In genomic region chr10:25157339-25157738, GRCm38 (mm10) we compare ENCODE assay signal across 26 mouse cellular contexts.
"Had no signal": no experiment of that assay in that cellular context is flagged by ENCODE, and none has a peak within 500 bp of the region (broad histone marks: within the 10 kb centered on the region; RNA-seq: fewer than 3 reads in every experiment).

No protein-coding gene starts in this region.

- H3K36me3 ChIP-seq: heart, embryonic 12.5 days; hindbrain, embryonic 13.5 days; hindbrain, embryonic 15.5 days; kidney, embryonic 15.5 days; limb, embryonic 12.5 days; liver, embryonic 13.5 days; liver, embryonic 15.5 days had no signal

- H3K4me1 ChIP-seq: heart, embryonic 12.5 days; hindbrain, embryonic 13.5 days; hindbrain, embryonic 15.5 days; kidney, embryonic 15.5 days; limb, embryonic 12.5 days had no signal

- H3K27me3 ChIP-seq: heart, embryonic 12.5 days; hindbrain, embryonic 13.5 days; hindbrain, embryonic 15.5 days; kidney, embryonic 15.5 days; limb, embryonic 12.5 days; liver, embryonic 13.5 days had no signal

- DNase-seq: gastrocnemius, postnatal 14 days; gastrocnemius, postnatal 36 days; heart, adult 11 months; heart, adult 2 months; heart, postnatal 10 days; heart, postnatal 36 days; kidney, adult 11 months; kidney, adult 2 months; kidney, adult 9 months; kidney, postnatal 14 days; kidney, postnatal 36 days; layer of hippocampus, adult 9-11 months; layer of hippocampus, postnatal 36 days; left cerebral cortex, postnatal 4 days; liver; liver, embryonic 13.5 days had no signal

- H3K9ac ChIP-seq: heart, embryonic 12.5 days; hindbrain, embryonic 13.5 days; hindbrain, embryonic 15.5 days; kidney, embryonic 15.5 days; limb, embryonic 12.5 days; liver, embryonic 13.5 days; liver, embryonic 15.5 days had no signal

- H3K4me2 ChIP-seq: heart, embryonic 12.5 days; hindbrain, embryonic 13.5 days; hindbrain, embryonic 15.5 days; kidney, embryonic 15.5 days; limb, embryonic 12.5 days; liver, embryonic 11.5 days; liver, embryonic 13.5 days; liver, embryonic 15.5 days had no signal

- ATAC-seq: hindbrain, postnatal 0 days; intestine, embryonic 16.5 days had no signal

- H3K27ac ChIP-seq: heart, adult 2 months; hindbrain, embryonic 13.5 days; hindbrain, embryonic 15.5 days; hindbrain, postnatal 0 days; kidney, embryonic 15.5 days; kidney, postnatal 0 days; limb, embryonic 12.5 days; liver, embryonic 13.5 days; liver, embryonic 15.5 days had no signal

- H3K4me3 ChIP-seq: heart, adult 2 months; heart, embryonic 12.5 days; hindbrain, embryonic 13.5 days; hindbrain, embryonic 15.5 days; kidney, embryonic 15.5 days; limb, embryonic 12.5 days; liver, embryonic 13.5 days; liver, embryonic 15.5 days had no signal

- H3K9me3 ChIP-seq: heart, embryonic 12.5 days; hindbrain, embryonic 13.5 days; hindbrain, embryonic 15.5 days; kidney, embryonic 15.5 days; limb, embryonic 12.5 days; liver, embryonic 13.5 days; liver, embryonic 15.5 days had no signal
